Mouse (Mus musculus) ovary, postnatal 14 days (tissue): Measurements from ENCODE around the gene Gm11084.
A peak's percentile ranks its signal among the peaks of the same experiment; 100 is the strongest.
"Not testable (repeated sequence)": the region's sequence is repeated elsewhere in the genome, so short reads cannot be mapped to it uniquely, and the experiment has no call there.

ENCODE experiments used
- DNase-seq: peaks from one replicate; pipeline ENCODE4 v3.0.0; 2022; ENCODE audit warnings: low spot score

Gm11084 gene

GRCm38 (mm10) chr2:72986616-72987015 lies at the start of gene Gm11084:
Gene Gm11084, minus strand, starts transcription at chr2:72986716.
- no peak for DNase-seq

DNA sequence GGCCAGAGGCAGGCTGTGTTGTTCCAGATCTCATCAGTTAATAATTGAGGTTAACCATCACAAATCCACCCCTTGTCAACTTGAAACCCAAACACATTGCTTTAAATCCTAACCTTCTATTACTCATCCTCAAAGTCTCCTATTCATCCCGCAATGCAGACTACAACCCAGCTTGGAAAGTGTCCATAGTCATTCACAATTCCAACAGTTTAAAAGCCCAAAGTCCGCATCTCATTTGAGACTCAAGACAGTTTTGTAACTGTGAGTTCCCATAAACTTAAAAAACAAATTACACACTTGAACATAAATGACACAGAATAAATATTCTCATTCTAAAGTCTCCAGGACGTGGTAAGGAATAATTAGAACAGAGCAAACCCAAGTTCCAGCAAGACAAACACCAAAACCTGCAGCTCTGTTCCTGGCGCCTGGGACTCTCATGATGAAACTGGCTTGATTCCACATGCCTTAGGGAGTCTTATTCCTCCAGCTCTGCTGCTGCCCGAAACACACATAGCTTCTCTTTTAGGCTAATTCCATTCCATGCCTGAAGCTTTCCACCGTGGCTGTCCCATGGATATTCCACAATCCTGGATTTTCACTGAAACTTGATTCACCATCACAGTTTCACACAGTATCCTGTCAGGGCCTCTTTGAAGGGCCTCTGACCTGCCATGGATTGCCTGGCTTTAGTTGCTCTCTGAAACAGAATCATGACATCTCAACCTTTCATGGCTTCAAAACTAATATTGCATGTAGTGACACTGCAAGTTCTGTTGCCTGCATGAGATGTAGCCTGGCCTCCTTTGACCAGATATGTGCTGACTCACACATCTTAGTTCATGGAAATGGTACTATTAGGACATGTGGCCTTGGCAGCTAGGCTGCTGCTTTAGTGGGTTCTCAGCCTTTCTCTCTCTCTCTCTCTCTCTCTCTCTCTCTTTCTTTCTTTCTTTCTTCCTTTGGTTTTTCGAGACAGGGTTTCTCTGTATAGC lies 44.8 kb upstream of the Gm11084 start:
- no peak for DNase-seq

DNA sequence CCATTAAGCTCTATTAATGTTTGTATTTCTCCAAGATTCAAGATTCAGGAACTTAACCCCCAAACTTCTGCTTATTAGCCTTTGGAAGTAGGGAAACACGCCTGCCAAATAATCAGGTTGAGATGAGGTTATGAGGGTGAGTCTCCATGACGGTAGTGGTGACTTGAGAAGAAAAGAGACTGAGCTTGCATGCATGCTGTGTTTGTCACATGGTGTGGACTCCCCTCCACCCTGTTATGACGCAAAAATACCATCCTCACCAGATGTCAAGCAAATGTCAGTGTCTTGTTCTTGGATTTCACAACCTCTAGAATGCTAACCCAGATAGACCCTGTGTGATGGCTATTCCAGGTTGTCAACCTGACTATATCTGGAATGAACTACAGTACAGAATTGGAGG lies 43.3 kb upstream of the Gm11084 start:
- DNase-seq = no peak

GRCm38 (mm10) chr2:73028019-73028418 lies 41.5 kb upstream of the Gm11084 start:
- no peak for DNase-seq

GRCm38 (mm10) chr2:73027126-73027525 lies 40.6 kb upstream of the Gm11084 start:
- DNase-seq = no peak

DNA sequence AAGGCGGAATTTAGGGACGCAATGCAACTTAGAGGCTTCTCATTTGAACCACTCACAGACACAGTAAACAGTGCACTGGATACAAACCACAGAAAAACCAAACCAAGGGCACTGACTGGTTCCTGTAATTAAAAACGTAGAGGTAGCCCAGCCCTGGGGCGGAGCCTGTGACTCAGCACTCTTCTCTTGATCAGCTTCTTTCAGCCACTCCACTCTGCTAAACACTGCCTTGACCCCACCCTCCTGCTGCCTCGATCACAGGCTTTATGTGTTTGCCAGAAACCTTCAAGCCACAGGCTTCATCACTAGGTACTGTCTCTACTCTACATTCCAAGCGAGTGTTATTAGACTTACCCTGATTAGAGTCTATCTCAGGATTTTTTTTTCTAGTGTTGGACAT lies 37.3 kb upstream of the Gm11084 start:
- DNase-seq = no peak

DNA sequence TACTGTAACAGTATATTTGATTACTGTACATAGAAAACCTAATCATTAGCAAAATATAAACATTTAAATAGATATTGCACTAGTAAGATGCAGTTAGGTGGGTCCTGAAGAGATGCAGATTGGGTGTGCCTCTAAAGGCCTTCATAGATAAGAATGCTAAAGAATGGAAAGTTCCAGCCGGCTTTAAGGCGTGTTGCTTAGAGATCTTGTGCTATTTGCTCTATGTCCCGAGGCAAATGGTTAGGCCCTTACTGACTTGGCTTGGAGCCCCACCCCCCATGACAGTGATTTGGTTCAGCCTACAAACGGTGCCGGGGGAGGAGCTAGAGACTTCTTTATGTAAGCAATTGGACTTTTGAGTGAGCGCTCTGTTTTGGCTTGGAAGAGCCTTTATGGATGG lies 34.5 kb upstream of the Gm11084 start:
- no peak for DNase-seq

GRCm38 (mm10) chr2:73019371-73020146 lies 33.0 kb upstream of the Gm11084 start:
- peak; percentile 64 for DNase-seq

GRCm38 (mm10) chr2:73014063-73014462 lies 27.5 kb upstream of the Gm11084 start:
- DNase-seq = not testable (repeated sequence)

DNA sequence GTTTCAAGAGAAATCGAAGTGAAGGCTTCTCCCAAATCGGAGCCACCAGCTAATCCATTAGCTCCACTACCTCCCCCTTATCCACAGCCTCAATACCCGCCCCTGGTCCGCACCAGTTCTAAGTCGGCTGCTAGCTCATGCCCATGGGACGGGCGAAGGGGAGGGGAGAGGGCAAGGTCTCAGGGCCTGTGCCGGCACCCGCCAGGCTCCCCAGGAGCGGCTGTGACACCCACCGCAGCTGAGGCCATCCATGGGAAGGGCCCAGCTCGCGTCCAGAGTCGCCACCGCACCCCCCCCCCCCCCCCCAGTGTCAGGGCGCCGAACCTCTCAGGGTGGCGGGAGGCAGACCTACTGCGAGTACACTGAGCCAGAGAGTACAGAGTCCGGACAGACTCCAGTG lies 26.1 kb upstream of the Gm11084 start:
- no peak for DNase-seq

DNA sequence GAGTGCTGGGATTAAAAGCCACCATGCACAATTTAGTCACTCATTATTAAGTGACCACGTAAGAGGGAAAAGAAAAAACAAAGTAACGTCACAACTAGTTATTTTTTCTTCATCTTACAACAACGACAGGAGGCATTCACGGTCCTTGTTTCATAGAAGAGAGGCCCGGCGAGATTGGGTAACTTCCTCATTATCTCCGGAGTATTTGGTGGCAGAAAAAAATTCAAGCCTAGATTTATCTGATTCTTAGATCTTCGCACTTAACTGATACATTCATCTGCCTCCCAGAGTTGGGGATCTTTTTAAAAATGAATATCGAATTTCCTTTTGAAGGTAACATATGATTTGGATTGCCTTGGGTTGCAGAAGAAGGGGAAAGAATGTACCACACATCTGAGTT lies 21.0 kb upstream of the Gm11084 start:
- DNase-seq = no peak

DNA sequence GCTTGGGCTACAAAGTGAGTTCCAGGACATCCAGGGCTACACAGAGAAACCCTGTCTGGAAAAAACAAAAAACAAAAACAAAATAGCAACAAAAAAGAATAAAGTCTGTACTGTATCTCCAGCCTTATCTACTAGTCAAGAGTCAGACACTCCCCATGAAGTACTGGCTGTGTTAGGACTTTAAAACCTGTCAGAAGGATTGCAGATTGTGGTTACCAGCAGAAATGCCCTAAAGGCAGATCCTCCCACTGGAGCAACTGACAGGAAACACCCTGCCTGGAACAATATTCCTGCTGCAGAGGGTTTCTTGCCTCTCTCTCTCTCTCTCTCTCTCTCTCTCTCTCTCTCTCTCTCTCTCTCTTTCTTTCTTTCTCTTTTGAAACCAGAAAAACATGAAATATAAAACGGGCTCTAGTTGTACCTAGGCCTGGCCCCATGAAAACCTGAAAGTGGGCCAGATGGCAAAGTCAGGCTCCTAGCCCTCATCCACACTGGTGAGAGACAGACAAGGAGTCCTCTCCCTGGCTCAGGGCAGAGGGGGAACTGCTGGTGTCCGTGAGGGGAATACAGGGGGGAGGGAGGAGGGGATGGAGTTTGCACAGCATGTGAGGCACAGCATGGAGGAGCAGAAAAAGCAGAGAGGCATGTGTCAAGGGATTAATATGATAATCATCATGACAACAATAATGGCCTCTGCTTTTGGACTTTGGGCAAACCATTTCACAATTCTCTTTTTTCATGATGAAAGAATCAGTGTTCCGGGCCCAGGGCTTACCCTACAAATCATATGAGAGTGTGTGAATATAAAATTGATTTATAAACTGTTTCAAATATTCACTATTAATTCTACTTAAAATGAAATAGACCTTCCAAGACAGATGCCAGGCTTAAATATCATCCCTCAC lies 19.3 kb upstream of the Gm11084 start:
- no peak for DNase-seq

DNA sequence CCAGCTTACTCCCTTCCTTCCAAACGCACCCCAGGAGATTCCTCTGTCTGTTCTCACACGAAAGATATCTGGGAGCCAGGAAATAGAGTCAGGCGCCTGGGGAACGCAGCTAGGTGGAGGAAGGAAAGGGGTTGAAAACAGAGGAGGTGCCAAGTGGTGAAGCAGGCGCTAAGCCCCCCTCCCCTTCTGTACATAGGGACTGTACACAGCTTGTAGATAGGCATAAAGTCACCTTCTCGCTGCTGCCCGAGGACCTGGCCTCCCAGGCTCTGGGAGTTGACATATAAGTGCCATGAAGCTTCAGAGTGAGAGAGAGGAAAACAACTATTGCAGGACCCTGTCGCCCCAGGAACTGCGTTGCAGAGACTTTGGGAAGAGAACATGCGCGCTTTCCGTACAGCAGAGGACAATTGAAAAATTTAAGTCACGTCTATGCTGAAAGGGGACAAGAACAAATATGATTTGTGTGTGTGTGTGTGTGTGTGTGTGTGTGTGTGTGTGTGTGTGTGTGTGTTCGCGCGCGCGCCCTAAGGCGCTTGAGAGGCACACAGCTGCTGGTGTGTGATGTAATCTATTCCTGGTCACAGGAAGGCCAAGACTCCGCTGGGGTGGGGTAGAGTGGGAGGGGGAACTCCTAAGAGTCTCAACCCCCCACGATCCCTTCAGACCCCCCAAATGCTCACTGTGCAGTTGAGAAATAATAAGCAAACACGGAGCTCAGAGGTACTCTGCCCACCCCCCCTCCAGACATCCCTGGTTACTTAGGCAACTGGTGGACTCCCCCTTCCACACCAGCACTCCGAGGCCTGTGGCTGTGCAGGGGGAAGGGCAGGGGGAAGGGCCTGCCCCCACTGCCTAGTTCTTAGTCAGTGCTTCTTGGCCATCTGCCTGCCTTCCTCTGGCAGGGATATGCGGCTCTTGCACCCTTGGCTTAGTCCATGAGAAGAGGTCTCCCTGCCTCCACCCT lies 17.5 kb upstream of the Gm11084 start:
- peak; percentile 82 for DNase-seq

DNA sequence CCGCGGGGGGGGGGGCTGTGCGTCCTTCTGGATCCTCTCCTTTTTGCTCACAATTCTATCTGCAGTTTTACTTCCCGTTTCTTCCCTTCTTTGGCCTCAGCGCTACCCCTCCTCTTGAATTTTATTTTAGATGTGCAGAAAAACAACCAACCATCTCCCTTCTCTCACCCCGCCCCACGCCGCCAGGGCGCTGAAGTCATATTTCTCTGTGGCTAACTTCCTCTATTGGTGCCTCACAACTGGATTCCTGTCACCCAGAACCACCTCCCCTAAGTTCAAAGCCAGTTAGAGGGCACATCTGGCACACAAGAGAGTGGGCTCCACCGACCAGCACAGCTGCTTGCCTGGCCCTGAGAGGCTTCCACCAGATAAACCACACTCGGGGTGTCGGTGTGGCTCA lies 16.5 kb upstream of the Gm11084 start:
- DNase-seq = peak; percentile 27

GRCm38 (mm10) chr2:73002451-73002850 lies 15.9 kb upstream of the Gm11084 start:
- no peak for DNase-seq

GRCm38 (mm10) chr2:73001994-73002393 lies 15.5 kb upstream of the Gm11084 start:
- DNase-seq = no peak

- DNase-seq = no peak
Measured at GRCm38 (mm10) chr2:73000194-73000593, 13.7 kb upstream of the Gm11084 start.

GRCm38 (mm10) chr2:72997586-72997985 lies 11.1 kb upstream of the Gm11084 start:
- DNase-seq = no peak

GRCm38 (mm10) chr2:72996808-72997378 lies 10.4 kb upstream of the Gm11084 start:
- DNase-seq = peak; percentile 59

DNA sequence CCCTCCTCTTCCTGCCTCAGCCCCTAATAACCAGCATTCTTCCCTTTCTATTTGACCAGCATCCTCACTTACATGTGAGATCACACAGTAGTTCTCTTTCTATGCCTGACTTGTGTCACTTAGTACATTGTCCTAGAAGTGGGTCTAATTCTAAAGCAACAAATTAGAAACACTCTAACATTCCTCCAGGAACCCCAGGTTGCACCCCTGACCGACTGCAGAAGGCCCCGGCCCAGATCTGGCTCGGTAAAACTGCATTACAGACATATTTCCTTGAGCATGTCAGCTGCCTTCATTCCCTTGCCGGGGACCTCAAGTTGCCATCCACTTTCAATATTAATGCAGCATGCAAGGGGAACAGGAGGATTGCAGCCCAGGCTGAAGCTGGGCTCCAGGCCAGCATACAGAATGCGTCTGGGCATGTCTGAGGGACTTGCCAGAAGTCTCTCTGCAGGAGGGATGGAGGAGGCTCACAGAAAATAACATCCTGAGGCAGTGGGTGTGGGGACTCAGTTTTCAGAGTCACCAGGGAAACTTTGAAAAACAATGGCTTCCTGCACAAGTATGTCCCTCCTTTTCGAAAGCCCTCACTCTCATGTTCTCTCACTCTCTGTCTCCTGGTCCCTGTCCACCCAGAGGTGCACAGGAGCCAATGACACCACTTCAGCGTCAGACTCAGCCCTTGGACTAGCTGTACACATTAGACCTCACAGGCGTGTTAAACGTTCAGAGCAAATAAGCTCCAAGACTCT lies 9.0 kb upstream of the Gm11084 start:
- peak; percentile 33 for DNase-seq
